Mouse (Mus musculus) MEL (cell line): ENCODE measurements around the gene Micu1.

Experiments used
- BHLHE40 ChIP-seq: IDR thresholded peaks from 2 replicates; pipeline ENCODE4 v1.6.1; 2012; ENCODE audit warnings: low read depth, mild to moderate bottlenecking, inconsistent platforms, low read length, improper control_type of control experiment, borderline replicate concordance
- CTCF ChIP-seq, 3 experiments: IDR thresholded peaks in 2 of 3; conservative IDR thresholded peaks in 1 of 3; 2 replicates each; pipeline ENCODE4 v1.5.1; 2011 to 2012; ENCODE audit warnings: low read length in 3 of 3, low read depth in 2 of 3, mild to moderate bottlenecking in 2 of 3, improper control_type of control experiment in 1 of 3, inconsistent platforms in 1 of 3, mixed read lengths in 1 of 3, moderate library complexity in 1 of 3; ENCODE audit not compliant: control insufficient read depth in 1 of 3, insufficient read depth in 1 of 3, poor library complexity in 1 of 3, severe bottlenecking in 1 of 3
- EP300 ChIP-seq, 2 experiments: IDR thresholded peaks; 2 replicates each; pipeline ENCODE4 v1.6.1; 2011; ENCODE audit warnings: improper control_type of control experiment in 2 of 2, low read length in 2 of 2, low read depth in 1 of 2, mild to moderate bottlenecking in 1 of 2
- GATA1 ChIP-seq: IDR thresholded peaks from 2 replicates; pipeline ENCODE4 v1.6.1; 2011; ENCODE audit warnings: low read depth, low read length, improper control_type of control experiment
- HCFC1 ChIP-seq: IDR thresholded peaks from 2 replicates; pipeline ENCODE4 v1.6.1; 2012; ENCODE audit warnings: low read depth, mild to moderate bottlenecking, inconsistent platforms, low read length, improper control_type of control experiment, moderate library complexity
- MAFK ChIP-seq: IDR thresholded peaks from 2 replicates; pipeline ENCODE4 v1.6.1; 2011; ENCODE audit warnings: low read depth, mild to moderate bottlenecking, low read length, improper control_type of control experiment, borderline replicate concordance
- MEF2A ChIP-seq: IDR thresholded peaks from 2 replicates; pipeline ENCODE4 v1.6.1; 2014; ENCODE audit warnings: low read depth, mild to moderate bottlenecking, inconsistent platforms, low read length, improper control_type of control experiment; ENCODE audit not compliant: poor library complexity, insufficient replicate concordance, severe bottlenecking; ENCODE audit errors: extremely low read depth
- POLR2A ChIP-seq, 2 experiments: IDR thresholded peaks; 2 replicates each; pipeline ENCODE4 v1.6.1; 2011 to 2012; ENCODE audit warnings: low read length in 2 of 2, mild to moderate bottlenecking in 2 of 2, control low read depth in 1 of 2, improper control_type of control experiment in 1 of 2, low read depth in 1 of 2, moderate library complexity in 1 of 2; ENCODE audit not compliant: control insufficient read depth in 1 of 2, insufficient read depth in 1 of 2, poor library complexity in 1 of 2
- POLR2AphosphoS2 ChIP-seq: IDR thresholded peaks from 2 replicates; pipeline ENCODE4 v1.6.1; 2011; ENCODE audit warnings: low read length, improper control_type of control experiment
- POLR2AphosphoS5 ChIP-seq: IDR thresholded peaks from 2 replicates; pipeline ENCODE4 v1.6.1; 2012; ENCODE audit warnings: low read depth, borderline replicate concordance, mild to moderate bottlenecking, inconsistent platforms, low read length, moderate library complexity, mixed read lengths
- SMC3 ChIP-seq: IDR thresholded peaks from 2 replicates; pipeline ENCODE4 v1.6.1; 2011; ENCODE audit warnings: low read depth, low read length, improper control_type of control experiment
- TAL1 ChIP-seq: IDR thresholded peaks from 2 replicates; pipeline ENCODE4 v1.6.1; 2012; ENCODE audit warnings: mild to moderate bottlenecking, inconsistent platforms, low read length, moderate library complexity, mixed read lengths
- TCF12 ChIP-seq: IDR thresholded peaks from 2 replicates; pipeline ENCODE4 v1.6.1; 2014; ENCODE audit warnings: low read depth, mild to moderate bottlenecking, inconsistent platforms, low read length, improper control_type of control experiment, moderate library complexity
- USF1 ChIP-seq: IDR thresholded peaks from 2 replicates; pipeline ENCODE4 v1.6.1; 2014; ENCODE audit warnings: low read depth, mild to moderate bottlenecking, inconsistent platforms, low read length, improper control_type of control experiment, moderate library complexity

DNA sequence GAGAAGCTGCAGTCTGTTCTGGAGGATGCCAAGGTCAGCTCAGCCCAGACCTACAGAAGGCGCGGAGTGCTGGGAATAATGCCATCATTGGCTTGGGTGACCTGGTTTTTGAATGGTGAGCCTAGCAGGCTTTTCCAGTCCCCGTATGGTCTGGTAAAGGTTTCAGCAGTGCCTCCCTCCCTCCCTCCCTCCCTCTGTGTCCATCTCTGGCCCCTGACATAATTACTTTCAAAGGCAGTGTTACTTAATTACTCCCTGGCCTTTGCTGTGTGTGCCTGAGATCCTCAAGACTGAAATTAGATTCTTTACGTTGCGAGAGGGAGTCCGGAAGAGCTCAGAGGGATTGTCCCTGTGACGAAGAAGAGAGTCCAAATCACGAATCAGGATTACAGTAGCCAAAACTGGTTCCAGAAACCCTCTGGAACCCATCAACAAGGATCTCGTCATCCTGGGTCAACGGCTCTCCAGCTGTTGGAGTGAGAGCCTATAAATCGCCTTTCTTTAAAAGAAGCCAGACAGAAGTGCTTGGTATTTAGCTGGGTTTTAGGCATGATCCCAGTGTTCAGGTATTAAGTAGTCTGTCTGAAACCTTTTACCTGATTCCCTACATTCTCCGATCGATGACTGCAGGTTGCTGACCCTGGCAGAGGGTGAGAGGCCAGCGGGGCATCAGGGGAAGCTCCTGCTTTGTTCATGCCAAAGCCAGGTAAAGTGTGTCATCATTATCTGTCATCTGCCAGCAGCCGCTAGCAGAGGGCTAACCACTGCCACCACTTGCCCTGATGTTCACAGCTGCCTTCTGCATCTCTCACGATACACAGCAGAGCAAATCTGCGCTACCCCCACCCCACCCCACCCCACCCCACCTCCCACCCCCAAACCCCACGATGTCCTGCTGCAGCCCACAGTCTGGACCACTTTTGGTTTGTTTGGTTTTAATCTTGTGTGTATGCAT, 82.7 kb downstream of the Micu1 start:
- TF ChIP-seq POLR2AphosphoS5 (no peak), MEF2A (no peak), POLR2AphosphoS2 (no peak), SMC3 (no peak), TCF12 (no peak), POLR2A (IDR thresholded peaks at IDR 0.05; ENCODE audit: control insufficient read depth in 1 of 2, insufficient read depth in 1 of 2, low read depth in 1 of 2, low read length in 2 of 2, poor library complexity in 1 of 2) (no peak), USF1 (no peak), CTCF (IDR thresholded peaks at IDR 0.05 in 2 of 3, conservative IDR thresholded peaks at IDR 0.05 in 1 of 3; ENCODE audit: control insufficient read depth in 1 of 3, insufficient read depth in 1 of 3, low read depth in 2 of 3, low read length in 3 of 3, poor library complexity in 1 of 3, severe bottlenecking in 1 of 3) (no peak), GATA1 (no peak), EP300 (IDR thresholded peaks at IDR 0.05; ENCODE audit: low read depth in 1 of 2, low read length in 2 of 2) (no peak), BHLHE40 (no peak), TAL1 (no peak), HCFC1 (no peak), MAFK (no peak)
